In genomic region chr11:95247065-95247464, GRCm38 (mm10) we compare ENCODE assay signal across 20 mouse cellular contexts. TPM values are rescaled to one million over a fixed set of nuclear protein-coding genes. Genes with fewer than 3 reads are reported as not detected.
DNase-seq lines count a peak whose midpoint lies in the region; ATAC-seq lines count a peak whose summit lies in the region.
"Had no signal": no experiment of that assay in that cellular context is flagged by ENCODE, and none has a peak within 500 bp of the region (broad histone marks: within the 10 kb centered on the region; RNA-seq: fewer than 3 reads in every experiment).

No protein-coding gene starts in this region.

- no peaks in the 10 kb centered on the region for H3K9me3 ChIP-seq in forebrain, embryonic 14.5 days (replicated peaks; ENCODE audit: control insufficient read depth, low read length)
- no peaks in the 10 kb centered on the region for H3K9me3 ChIP-seq in forebrain, embryonic 11.5 days (ENCODE audit: control insufficient read depth, low read length)
- H3K9me3 ChIP-seq in midbrain, embryonic 14.5 days (ENCODE audit: control insufficient read depth, low read length) = no peaks in the 10 kb centered on the region
- H3K9me3 ChIP-seq in midbrain, embryonic 13.5 days = no peaks in the 10 kb centered on the region
- H3K9me3 ChIP-seq in embryonic facial prominence, embryonic 11.5 days (replicated peaks; ENCODE audit: control insufficient read depth, low read length) = no peaks in the 10 kb centered on the region
- no peaks in the 10 kb centered on the region for H3K9me3 ChIP-seq in stomach, embryonic 16.5 days (replicated peaks; ENCODE audit: control insufficient read depth, low read length)
- H3K9me3 ChIP-seq: liver, embryonic 15.5 days; neural tube, embryonic 13.5 days had no signal

- WGBS in forebrain, embryonic 14.5 days = 14% methylated on average over 14 of the region's 14 CpGs
- 28% methylated on average over 14 of the region's 14 CpGs for WGBS in forebrain, embryonic 11.5 days
- 18% methylated on average over 14 of the region's 14 CpGs for WGBS in midbrain, embryonic 14.5 days
- 26% methylated on average over 13 of the region's 14 CpGs for WGBS in midbrain, embryonic 13.5 days
- 40% methylated on average over 14 of the region's 14 CpGs for WGBS in embryonic facial prominence, embryonic 11.5 days
- WGBS in stomach, embryonic 16.5 days = 60% methylated on average over 14 of the region's 14 CpGs

- no peak for ATAC-seq in forebrain, embryonic 14.5 days
- no peak for ATAC-seq in forebrain, embryonic 11.5 days (replicated peaks; ENCODE audit: low FRiP score)
- ATAC-seq in midbrain, embryonic 14.5 days (ENCODE audit: low FRiP score, low TSS enrichment) = no peak
- ATAC-seq in midbrain, embryonic 13.5 days = no peak
- no peak for ATAC-seq in embryonic facial prominence, embryonic 11.5 days (replicated peaks; ENCODE audit: insufficient number of reproducible peaks, low FRiP score, low TSS enrichment, low read depth)
- no peak for ATAC-seq in stomach, embryonic 16.5 days (ENCODE audit: insufficient read depth, low FRiP score)
- ATAC-seq: inflammation-experienced regulatory T-cells, adult 6 months; lung, postnatal 0 days had no signal

- H3K4me1 ChIP-seq in forebrain, embryonic 14.5 days (ENCODE audit: control insufficient read depth, insufficient read depth, low read length) = peaks cover 4% of the 10 kb centered on the region; the same call in 1 of the 2 replicates
- H3K4me1 ChIP-seq in forebrain, embryonic 11.5 days (replicated peaks; ENCODE audit: control insufficient read depth, insufficient read depth, low read length) = 0 out of 2 replicates have a peak, but pooled peaks cover 3% of the 10 kb centered on the region
- peaks cover 5% of the 10 kb centered on the region; the same call in 1 of the 2 replicates for H3K4me1 ChIP-seq in midbrain, embryonic 14.5 days (ENCODE audit: control insufficient read depth, insufficient read depth, low read length)
- peaks cover 5% of the 10 kb centered on the region for H3K4me1 ChIP-seq in midbrain, embryonic 13.5 days (replicated peaks)
- no peaks in the 10 kb centered on the region; the same call in 1 of the 2 replicates for H3K4me1 ChIP-seq in embryonic facial prominence, embryonic 11.5 days (ENCODE audit: control insufficient read depth, insufficient read depth, low read length)
- H3K4me1 ChIP-seq in stomach, embryonic 16.5 days (ENCODE audit: control insufficient read depth, insufficient read depth, low read length) = no peaks in the 10 kb centered on the region
- H3K4me1 ChIP-seq: neural tube, embryonic 13.5 days had no signal

- DNase-seq in forebrain, embryonic 14.5 days (ENCODE audit: low spot score) = peak; percentile 27
- no peak for DNase-seq in forebrain, embryonic 11.5 days (ENCODE audit: low spot score)
- peak; percentile 44 for DNase-seq in midbrain, embryonic 14.5 days
- DNase-seq in embryonic facial prominence, embryonic 11.5 days (ENCODE audit: low spot score) = peak; percentile 55
- no peak for DNase-seq in frontal cortex, adult 2 months (ENCODE audit: extremely low spot score in 1 of 2, low spot score in 1 of 2)
- DNase-seq: cerebellum, adult 8-10 months; kidney, adult 8-10 months; kidney, postnatal 14 days; right cerebral cortex, postnatal 14 days; spleen, adult 18-20 months; thymus, adult 2 months had no signal

- H3K9ac ChIP-seq in forebrain, embryonic 14.5 days (ENCODE audit: low read length) = no peak overlapping the region
- H3K9ac ChIP-seq in forebrain, embryonic 11.5 days (ENCODE audit: low read length) = no peak overlapping the region; the same call in 1 of the 2 replicates
- 0 out of 2 replicates have a peak overlapping the region, but pooled peaks have one; percentile 9 for H3K9ac ChIP-seq in midbrain, embryonic 14.5 days (replicated peaks; ENCODE audit: low read length)
- no peak overlapping the region; the same call in 1 of the 2 replicates for H3K9ac ChIP-seq in midbrain, embryonic 13.5 days (replicated peaks)
- H3K9ac ChIP-seq in embryonic facial prominence, embryonic 11.5 days (replicated peaks; ENCODE audit: low read length) = no peak overlapping the region
- no peak overlapping the region for H3K9ac ChIP-seq in stomach, embryonic 16.5 days (ENCODE audit: low read length)
- H3K9ac ChIP-seq: liver, embryonic 15.5 days; neural tube, embryonic 13.5 days had no signal

- no peak overlapping the region for H3K4me2 ChIP-seq in forebrain, embryonic 14.5 days (ENCODE audit: low read length)
- H3K4me2 ChIP-seq in forebrain, embryonic 11.5 days (ENCODE audit: low read depth, low read length, severe bottlenecking) = no peak overlapping the region
- H3K4me2 ChIP-seq in midbrain, embryonic 14.5 days (ENCODE audit: low read length) = no peak overlapping the region
- no peak overlapping the region for H3K4me2 ChIP-seq in midbrain, embryonic 13.5 days (replicated peaks)
- no peak overlapping the region for H3K4me2 ChIP-seq in embryonic facial prominence, embryonic 11.5 days (ENCODE audit: low read depth, low read length)
- H3K4me2 ChIP-seq in stomach, embryonic 16.5 days (ENCODE audit: low read depth, low read length) = no peak overlapping the region
- H3K4me2 ChIP-seq: liver, embryonic 15.5 days; neural tube, embryonic 13.5 days had no signal

- H3K27ac ChIP-seq in forebrain, embryonic 14.5 days (ENCODE audit: low read depth, low read length) = no peak overlapping the region
- H3K27ac ChIP-seq in forebrain, embryonic 11.5 days (ENCODE audit: low read depth, low read length) = no peak overlapping the region
- no peak overlapping the region; the same call in 1 of the 2 replicates for H3K27ac ChIP-seq in midbrain, embryonic 14.5 days (replicated peaks; ENCODE audit: low read depth, low read length)
- H3K27ac ChIP-seq in midbrain, embryonic 13.5 days = no peak overlapping the region
- H3K27ac ChIP-seq in embryonic facial prominence, embryonic 11.5 days (replicated peaks; ENCODE audit: low read depth, low read length) = no peak overlapping the region
- 0 out of 2 replicates have a peak overlapping the region, but pooled peaks have one; percentile 23 for H3K27ac ChIP-seq in stomach, embryonic 16.5 days (ENCODE audit: low read length)
- H3K27ac ChIP-seq: layer of hippocampus, adult 2 months; liver, embryonic 15.5 days; neural tube, embryonic 13.5 days had no signal

- no peaks in the 10 kb centered on the region for H3K27me3 ChIP-seq in forebrain, embryonic 14.5 days (replicated peaks; ENCODE audit: control insufficient read depth, insufficient read depth, low read length)
- no peaks in the 10 kb centered on the region for H3K27me3 ChIP-seq in forebrain, embryonic 11.5 days (ENCODE audit: control insufficient read depth, insufficient read depth, low read length)
- no peaks in the 10 kb centered on the region for H3K27me3 ChIP-seq in midbrain, embryonic 14.5 days (ENCODE audit: control insufficient read depth, insufficient read depth, low read length)
- H3K27me3 ChIP-seq in midbrain, embryonic 13.5 days = peaks cover 13% of the 10 kb centered on the region; the same call in 1 of the 2 replicates
- H3K27me3 ChIP-seq in embryonic facial prominence, embryonic 11.5 days (ENCODE audit: control insufficient read depth, insufficient read depth, low read length) = 0 out of 2 replicates have a peak, but pooled peaks cover 2% of the 10 kb centered on the region
- H3K27me3 ChIP-seq in stomach, embryonic 16.5 days (ENCODE audit: control insufficient read depth, insufficient read depth, low read length) = no peaks in the 10 kb centered on the region

- no peaks in the 10 kb centered on the region for H3K36me3 ChIP-seq in forebrain, embryonic 14.5 days (ENCODE audit: control insufficient read depth, insufficient read depth, low read length)
- H3K36me3 ChIP-seq in forebrain, embryonic 11.5 days (ENCODE audit: control insufficient read depth, insufficient read depth, low read length) = no peaks in the 10 kb centered on the region
- no peaks in the 10 kb centered on the region for H3K36me3 ChIP-seq in midbrain, embryonic 14.5 days (ENCODE audit: control insufficient read depth, insufficient read depth, low read length)
- H3K36me3 ChIP-seq in midbrain, embryonic 13.5 days = no peaks in the 10 kb centered on the region
- H3K36me3 ChIP-seq in embryonic facial prominence, embryonic 11.5 days (replicated peaks; ENCODE audit: control insufficient read depth, insufficient read depth, low read depth, low read length) = no peaks in the 10 kb centered on the region
- H3K36me3 ChIP-seq in stomach, embryonic 16.5 days (ENCODE audit: control insufficient read depth, insufficient read depth, low read length) = no peaks in the 10 kb centered on the region
- H3K36me3 ChIP-seq: liver, embryonic 15.5 days; neural tube, embryonic 13.5 days had no signal

- no peak overlapping the region for H3K4me3 ChIP-seq in forebrain, embryonic 14.5 days (ENCODE audit: low read depth, low read length)
- no peak overlapping the region for H3K4me3 ChIP-seq in forebrain, embryonic 11.5 days (ENCODE audit: low read depth, low read length)
- no peak overlapping the region for H3K4me3 ChIP-seq in midbrain, embryonic 14.5 days (replicated peaks; ENCODE audit: low read depth, low read length)
- H3K4me3 ChIP-seq in midbrain, embryonic 13.5 days (replicated peaks) = no peak overlapping the region
- H3K4me3 ChIP-seq in embryonic facial prominence, embryonic 11.5 days (ENCODE audit: low read depth, low read length) = no peak overlapping the region
- no peak overlapping the region for H3K4me3 ChIP-seq in stomach, embryonic 16.5 days (replicated peaks; ENCODE audit: low read length)
- H3K4me3 ChIP-seq: layer of hippocampus, adult 2 months; liver, embryonic 15.5 days; neural tube, embryonic 13.5 days had no signal

RNA-seq across cellular contexts. Expression of gene Tac4, which starts 14.3 kb away (rescaled TPM):
- polyA plus RNA-seq in forebrain, embryonic 14.5 days (2014; fragmentation: Nextera tagmentation; extraction: Ambion mirVana) = not detected in 2 replicates
- polyA plus RNA-seq in forebrain, embryonic 11.5 days (2014; fragmentation: Nextera tagmentation; extraction: Ambion mirVana) = 0.29 TPM in 1 of 2 replicates, not detected in the other
- polyA plus RNA-seq in midbrain, embryonic 14.5 days (2014; fragmentation: Nextera tagmentation; extraction: Ambion mirVana) = not detected in 2 replicates
- not detected in 2 replicates for polyA plus RNA-seq in midbrain, embryonic 13.5 days (2015; fragmentation: Nextera tagmentation; extraction: Ambion mirVana)
- polyA plus RNA-seq in embryonic facial prominence, embryonic 11.5 days (2014; fragmentation: Nextera tagmentation; extraction: Ambion mirVana) = not detected in 2 replicates
- polyA plus RNA-seq in stomach, embryonic 16.5 days (2015; fragmentation: Nextera tagmentation; extraction: Ambion mirVana) = 0.10 and 0.24 TPM in 2 replicates
- polyA plus RNA-seq in frontal cortex, adult 2 months (2012; rRNA removed) = 0.12 TPM in 1 of 2 replicates, not detected in the other
- polyA plus RNA-seq: heart, embryonic 16.5 days; liver, embryonic 15.5 days; urinary bladder, adult 2 months had no signal

Comparison
In these comparisons a context has a peak if more than half of its experiments do, and no peak if none do; other contexts are left out.
1. DNase-seq: peak in forebrain, embryonic 14.5 days (single experiment), midbrain, embryonic 14.5 days (single experiment) and embryonic facial prominence, embryonic 11.5 days (single experiment); none in forebrain, embryonic 11.5 days (single experiment) and frontal cortex, adult 2 months (0 of 2).